Mouse (Mus musculus) CH12.LX (cell line): Measurements from ENCODE around the gene Pdxdc1. TPM values are rescaled to one million over a fixed set of nuclear protein-coding genes. Genes with fewer than 3 reads are reported as not detected.

Source experiments
- DNase-seq: peaks from one replicate; pipeline ENCODE4 v3.0.0-alpha.2; 2013; ENCODE audit errors: extremely low read depth
- H3K27ac ChIP-seq: 2 replicates; pipeline ENCODE4 v1.5.1; 2012; ENCODE audit warnings: low read depth, mild to moderate bottlenecking, control low read depth, moderate library complexity; ENCODE audit not compliant: insufficient read depth
- H3K27me3 ChIP-seq: replicated peaks from 2 replicates; pipeline ENCODE3; 2012; ENCODE audit warnings: inconsistent platforms
- H3K36me3 ChIP-seq, 2 experiments: replicated peaks in 1 of 2; 2 replicates each; pipeline versions ENCODE3 to v1.6.1; 2012; ENCODE audit warnings: inconsistent platforms in 1 of 2, low read length in 1 of 2, mild to moderate bottlenecking in 1 of 2, mixed read lengths in 1 of 2, moderate library complexity in 1 of 2; ENCODE audit not compliant: control insufficient read depth in 1 of 2, insufficient read depth in 1 of 2
- H3K4me1 ChIP-seq, 2 experiments: 2 replicates each; pipeline ENCODE4 v1.6.1; 2012; ENCODE audit warnings: inconsistent platforms in 1 of 2, moderate library complexity in 1 of 2; ENCODE audit not compliant: insufficient read depth in 2 of 2, control insufficient read depth in 1 of 2
- H3K4me2 ChIP-seq: 2 replicates; pipeline ENCODE4 v1.6.1; 2012; ENCODE audit warnings: low read depth, mild to moderate bottlenecking, control low read depth; ENCODE audit not compliant: poor library complexity, insufficient read depth, severe bottlenecking
- H3K4me3 ChIP-seq, 3 experiments: fragments of 150-350 bp in 1 of 3; sonication (generic) in 1 of 3; replicated peaks in 1 of 3; 2 replicates each; pipeline versions ENCODE3 to v1.5.1; 2011 to 2012; ENCODE audit warnings: low read depth in 2 of 3, low read length in 2 of 3, mild to moderate bottlenecking in 2 of 3, moderate library complexity in 2 of 3, control low read depth in 1 of 3, improper control_type of control experiment in 1 of 3, inconsistent platforms in 1 of 3, mixed read lengths in 1 of 3; ENCODE audit not compliant: poor library complexity in 1 of 3
- H3K79me2 ChIP-seq: replicated peaks from 2 replicates; pipeline ENCODE4 v1.6.1; 2012; ENCODE audit warnings: mild to moderate bottlenecking, moderate library complexity; ENCODE audit not compliant: control insufficient read depth, poor library complexity, insufficient read depth, severe bottlenecking; ENCODE audit errors: extremely low read depth
- H3K9ac ChIP-seq: 2 replicates; pipeline ENCODE4 v1.6.1; 2012; ENCODE audit warnings: low read depth, mild to moderate bottlenecking, control low read depth, moderate library complexity; ENCODE audit not compliant: insufficient read depth
- H3K9me3 ChIP-seq: replicated peaks from 2 replicates; pipeline ENCODE3; 2012; ENCODE audit warnings: low read length, inconsistent platforms, mixed read lengths
- BHLHE40 ChIP-seq: IDR thresholded peaks from 2 replicates; pipeline ENCODE4 v1.6.1; 2011; ENCODE audit warnings: mild to moderate bottlenecking, low read depth, low read length, improper control_type of control experiment
- CHD1 ChIP-seq: IDR thresholded peaks from 2 replicates; pipeline ENCODE4 v1.6.1; 2012; ENCODE audit warnings: low read depth, low read length, improper control_type of control experiment, inconsistent platforms
- CHD2 ChIP-seq: IDR thresholded peaks from 2 replicates; pipeline ENCODE4 v1.6.1; 2011; ENCODE audit warnings: low read length, improper control_type of control experiment
- CTCF ChIP-seq, 2 experiments: IDR thresholded peaks in 1 of 2; conservative IDR thresholded peaks in 1 of 2; 2 replicates each; pipeline ENCODE4 v1.5.1; 2011 to 2012; ENCODE audit warnings: low read depth in 2 of 2, low read length in 2 of 2, improper control_type of control experiment in 1 of 2, inconsistent platforms in 1 of 2, mild to moderate bottlenecking in 1 of 2, moderate library complexity in 1 of 2
- E2F4 ChIP-seq: IDR thresholded peaks from 2 replicates; pipeline ENCODE4 v1.6.1; 2011; ENCODE audit warnings: low read depth, low read length, improper control_type of control experiment; ENCODE audit not compliant: insufficient replicate concordance
- ELF1 ChIP-seq: IDR thresholded peaks from 2 replicates; pipeline ENCODE4 v1.6.1; 2014; ENCODE audit warnings: low read depth, mild to moderate bottlenecking, inconsistent platforms, low read length, improper control_type of control experiment
- EP300 ChIP-seq: IDR thresholded peaks from 2 replicates; pipeline ENCODE4 v1.6.1; 2011; ENCODE audit warnings: low read length, improper control_type of control experiment
- ETS1 ChIP-seq: conservative IDR thresholded peaks from 2 replicates; pipeline ENCODE4 v1.6.1; 2012; ENCODE audit warnings: low read depth, mild to moderate bottlenecking, inconsistent platforms, low read length, improper control_type of control experiment, moderate library complexity
- GABPA ChIP-seq: IDR thresholded peaks from 2 replicates; pipeline ENCODE4 v1.6.1; 2012; ENCODE audit warnings: low read depth, low read length, improper control_type of control experiment, inconsistent platforms; ENCODE audit not compliant: insufficient replicate concordance
- HCFC1 ChIP-seq: IDR thresholded peaks from 2 replicates; pipeline ENCODE4 v1.6.1; 2012; ENCODE audit warnings: low read depth, mild to moderate bottlenecking, inconsistent platforms, low read length, improper control_type of control experiment
- IRF4 ChIP-seq: IDR thresholded peaks from 2 replicates; pipeline ENCODE4 v1.6.1; 2014; ENCODE audit warnings: low read depth, mild to moderate bottlenecking, inconsistent platforms, low read length, improper control_type of control experiment
- JUND ChIP-seq: conservative IDR thresholded peaks from 2 replicates; pipeline ENCODE4 v1.6.1; 2011; ENCODE audit warnings: low read depth, low read length, improper control_type of control experiment
- KAT2A ChIP-seq: IDR thresholded peaks from 2 replicates; pipeline ENCODE4 v1.6.1; 2012; ENCODE audit warnings: low read length, improper control_type of control experiment, inconsistent platforms; ENCODE audit not compliant: insufficient replicate concordance
- MAFK ChIP-seq: IDR thresholded peaks from 2 replicates; pipeline ENCODE4 v1.6.1; 2011; ENCODE audit warnings: low read length, improper control_type of control experiment; ENCODE audit not compliant: insufficient replicate concordance
- MAX ChIP-seq: IDR thresholded peaks from 2 replicates; pipeline ENCODE4 v1.6.1; 2011; ENCODE audit warnings: low read length, improper control_type of control experiment
- MEF2A ChIP-seq: IDR thresholded peaks from 2 replicates; pipeline ENCODE4 v1.6.1; 2014; ENCODE audit warnings: low read depth, mild to moderate bottlenecking, inconsistent platforms, low read length, improper control_type of control experiment, borderline replicate concordance
- MXI1 ChIP-seq: IDR thresholded peaks from 2 replicates; pipeline ENCODE4 v1.6.1; 2011; ENCODE audit warnings: mild to moderate bottlenecking, low read depth, low read length, improper control_type of control experiment
- MYC ChIP-seq: IDR thresholded peaks from 2 replicates; pipeline ENCODE4 v1.6.1; 2011; ENCODE audit warnings: low read depth, mild to moderate bottlenecking, improper control_type of control experiment, low read length
- NRF1 ChIP-seq: IDR thresholded peaks from 2 replicates; pipeline ENCODE4 v1.6.1; 2014; ENCODE audit warnings: low read depth, mild to moderate bottlenecking, inconsistent platforms, low read length, improper control_type of control experiment, moderate library complexity
- PAX5 ChIP-seq: IDR thresholded peaks from 2 replicates; pipeline ENCODE4 v1.6.1; 2012; ENCODE audit warnings: low read length, inconsistent platforms, mixed read lengths
- POLR2AphosphoS2 ChIP-seq: IDR thresholded peaks from 2 replicates; pipeline ENCODE4 v1.6.1; 2011; ENCODE audit warnings: low read depth, low read length, improper control_type of control experiment
- RAD21 ChIP-seq: IDR thresholded peaks from 2 replicates; pipeline ENCODE4 v1.6.1; 2011; ENCODE audit warnings: low read depth, mild to moderate bottlenecking, low read length, improper control_type of control experiment, moderate library complexity
- SIN3A ChIP-seq: IDR thresholded peaks from 2 replicates; pipeline ENCODE4 v1.6.1; 2012; ENCODE audit warnings: low read length, improper control_type of control experiment, inconsistent platforms
- SMC3 ChIP-seq: IDR thresholded peaks from 2 replicates; pipeline ENCODE4 v1.6.1; 2011; ENCODE audit warnings: low read depth, low read length, improper control_type of control experiment
- TBP ChIP-seq: conservative IDR thresholded peaks from 2 replicates; pipeline ENCODE4 v1.6.1; 2011; ENCODE audit warnings: low read depth, low read length, improper control_type of control experiment
- TCF12 ChIP-seq: IDR thresholded peaks from 2 replicates; pipeline ENCODE4 v1.6.1; 2014; ENCODE audit warnings: low read depth, mild to moderate bottlenecking, inconsistent platforms, low read length, improper control_type of control experiment
- USF1 ChIP-seq: IDR thresholded peaks from 2 replicates; pipeline ENCODE4 v1.6.1; 2014; ENCODE audit warnings: low read depth, mild to moderate bottlenecking, inconsistent platforms, low read length, improper control_type of control experiment
- USF2 ChIP-seq: conservative IDR thresholded peaks from 2 replicates; pipeline ENCODE4 v1.6.1; 2011; ENCODE audit warnings: low read depth, low read length, improper control_type of control experiment
- ZKSCAN1 ChIP-seq: IDR thresholded peaks from 2 replicates; pipeline ENCODE4 v1.6.1; 2012; ENCODE audit warnings: low read depth, inconsistent platforms, low read length, improper control_type of control experiment, borderline replicate concordance
- ZMIZ1 ChIP-seq: IDR thresholded peaks from 2 replicates; pipeline ENCODE4 v1.6.1; 2012; ENCODE audit warnings: low read depth, mild to moderate bottlenecking, inconsistent platforms, low read length, improper control_type of control experiment
- dilution Hi-C: fragments of 300-500 bp; cut with MboI; formaldehyde crosslinking; loops from 2 replicates; pipeline ENCODE4 v1.14.3; 2020; ENCODE audit warnings: low sequenced_read_pairs; ENCODE audit not compliant: extremely low pct_unique_long_range_greater_than_20kb, extremely low pct_ligation_motif_present
- in situ Hi-C: fragments of 300-500 bp; cut with MboI; formaldehyde crosslinking; loops from 3 replicates; pipeline ENCODE4 v1.14.3; 2019; ENCODE audit warnings: low sequenced_read_pairs, low pct_ligation_motif_present, low pct_unique_long_range_greater_than_20kb, mixed read lengths
- polyA plus RNA-seq: library from polyadenylated mRNA; unstranded; fragments of >175 nt; gene quantifications from 2 replicates; pipeline ENCODE4 v1.2.1, GENCODE M21; 2012; ENCODE audit warnings: low read depth; ENCODE audit not compliant: insufficient read length
- total RNA-seq, 2 experiments: library from RNA; depleted of rRNA; stranded (reverse); fragments of 300-350 nt in 1 of 2; fragments of >200 nt in 1 of 2; gene quantifications; 2 replicates each; pipeline ENCODE4 v1.2.3; 2012 to 2014

Pdxdc1 gene
- total and polyA plus RNA-seq, 3 experiments: 78.5 to 109 (median 80.9) TPM

DNA sequence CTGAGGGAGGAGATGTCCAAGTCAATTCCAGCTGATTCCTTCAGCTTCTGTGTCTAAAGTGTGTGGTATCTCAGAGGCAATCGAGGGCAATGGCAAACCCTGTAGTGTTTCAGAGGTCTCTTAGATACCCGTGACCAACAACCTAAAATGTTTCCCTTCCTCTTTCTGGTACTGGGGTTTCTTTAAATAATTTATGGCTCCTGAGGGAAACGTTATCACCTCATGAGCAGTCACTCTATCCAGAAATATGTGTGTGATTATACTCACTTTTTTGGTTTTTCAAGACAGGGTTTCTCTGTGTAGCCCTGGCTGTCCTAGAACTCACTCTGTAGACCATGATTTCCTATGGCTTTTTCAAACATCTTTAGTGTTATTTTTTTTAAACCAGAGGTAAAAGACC, 4.4 kb upstream of the Pdxdc1 start:
- no peak overlapping the region for H3K27ac ChIP-seq

DNA sequence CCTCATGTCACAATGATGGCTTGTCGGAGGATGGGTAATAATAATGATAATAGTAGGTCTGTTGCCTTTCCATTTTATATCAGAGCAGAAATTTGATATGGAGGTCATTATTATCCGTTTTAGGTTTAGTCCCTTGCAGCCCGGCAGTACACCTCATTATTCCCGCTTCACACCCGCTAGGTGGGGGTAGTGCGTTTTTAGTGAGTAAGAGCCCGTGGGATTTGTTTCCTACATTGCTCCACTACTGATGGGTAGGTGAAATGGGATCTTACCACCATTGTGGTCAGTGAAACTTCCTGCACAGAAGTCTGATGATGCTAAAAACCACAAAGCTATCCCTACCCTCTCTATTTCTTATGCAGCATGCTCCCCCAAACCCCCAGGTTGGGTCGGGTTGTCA, 557 bp upstream of the Pdxdc1 start:
- H3K79me2 ChIP-seq: peaks cover 32% of the 10 kb centered on the region
- H3K27me3 ChIP-seq: no peaks in the 10 kb centered on the region
- peak overlapping the region; percentile 45 for H3K9ac ChIP-seq
- peak overlapping the region; percentile 68 for H3K4me2 ChIP-seq
- dilution Hi-C loops (no loop called here), in situ Hi-C loops (no loop called here)
- H3K4me1 ChIP-seq: peaks cover 3 to 39% of the 10 kb centered on the region in 2 experiments; a peak in 3 of 4 replicates
- no peaks in the 10 kb centered on the region for H3K9me3 ChIP-seq
- H3K36me3 ChIP-seq: peaks cover 0 to 16% of the 10 kb centered on the region in 2 experiments
- peak overlapping the region; percentile 75 to 91 (median 87) for H3K4me3 ChIP-seq
- DNase-seq: peak; percentile 91
- H3K27ac ChIP-seq: peak overlapping the region; percentile 52
- TF ChIP-seq JUND (peak; percentile 59; the same call in 1 of the 2 replicates), KAT2A (no peak), ZMIZ1 (no peak), GABPA (no peak), MYC (peak; percentile 50; the same call in 1 of the 2 replicates), SMC3 (peak; percentile 73), TCF12 (no peak), USF1 (no peak), MEF2A (peak; percentile 55; the same call in 1 of the 2 replicates), MAX (no peak; the same call in 1 of the 2 replicates), PAX5 (no peak), MAFK (0 out of 2 replicates have a peak, but pooled peaks have one; percentile 34), HCFC1 (no peak), EP300 (peak; percentile 51; the same call in 1 of the 2 replicates), USF2 (no peak), RAD21 (peak; percentile 81), BHLHE40 (peak; percentile 50; the same call in 1 of the 2 replicates), CHD1 (no peak), POLR2AphosphoS2 (no peak), ETS1 (0 out of 2 replicates have a peak, but pooled peaks have one; percentile 32), IRF4 (peak; percentile 83), CTCF (conservative IDR thresholded peaks at IDR 0.05 in 1 of 2, IDR thresholded peaks at IDR 0.05 in 1 of 2; ENCODE audit: low read depth in 2 of 2, low read length in 2 of 2) (peak; percentile 30 to 85; a peak in 3 of 4 replicates), NRF1 (no peak), ZKSCAN1 (no peak), TBP (0 out of 2 replicates have a peak, but pooled peaks have one; percentile 26), ELF1 (peak; percentile 44; the same call in 1 of the 2 replicates), E2F4 (0 out of 2 replicates have a peak, but pooled peaks have one; percentile 45), SIN3A (peak; percentile 78; the same call in 1 of the 2 replicates), CHD2 (peak; percentile 39; the same call in 1 of the 2 replicates), MXI1 (0 out of 2 replicates have a peak, but pooled peaks have one; percentile 26)
- TF ChIP-seq, all 38 proteins: peak for 17

More for the DNA sequence above, 4.4 kb upstream of the Pdxdc1 start:
- H3K4me3 ChIP-seq: no peak overlapping the region
- no peak overlapping the region for H3K9ac ChIP-seq
- H3K27me3 ChIP-seq: no peaks in the 10 kb centered on the region
- dilution Hi-C loops: no loop called here
- peaks cover 0 to 6% of the 10 kb centered on the region in 2 experiments for H3K36me3 ChIP-seq
- H3K4me2 ChIP-seq: no peak overlapping the region
- peak; percentile 37 for DNase-seq
- no peaks in the 10 kb centered on the region for H3K9me3 ChIP-seq
- peaks cover 3 to 20% of the 10 kb centered on the region in 2 experiments; a peak in 3 of 4 replicates for H3K4me1 ChIP-seq
- peak; percentile 49; the same call in 1 of the 2 replicates for TF ChIP-seq BHLHE40
- TF ChIP-seq MYC: no peak
- TF ChIP-seq, all 38 proteins: peak for 1
- H3K79me2 ChIP-seq: peaks cover 4% of the 10 kb centered on the region
- in situ Hi-C loops: no loop called here
